Mouse (Mus musculus): Measurements from ENCODE around the gene Ctsh. TPM values are rescaled to one million over a fixed set of nuclear protein-coding genes. Genes with fewer than 3 reads are reported as not detected.
A peak's percentile ranks its signal among the peaks of the same experiment; 100 is the strongest.
"Not testable (repeated sequence)": the region's sequence is repeated elsewhere in the genome, so short reads cannot be mapped to it uniquely, and the experiment has no call there.

Gene Ctsh
- total RNA-seq, 2 experiments from 2014 or later, result 13.7 to 16.0 TPM

DNA sequence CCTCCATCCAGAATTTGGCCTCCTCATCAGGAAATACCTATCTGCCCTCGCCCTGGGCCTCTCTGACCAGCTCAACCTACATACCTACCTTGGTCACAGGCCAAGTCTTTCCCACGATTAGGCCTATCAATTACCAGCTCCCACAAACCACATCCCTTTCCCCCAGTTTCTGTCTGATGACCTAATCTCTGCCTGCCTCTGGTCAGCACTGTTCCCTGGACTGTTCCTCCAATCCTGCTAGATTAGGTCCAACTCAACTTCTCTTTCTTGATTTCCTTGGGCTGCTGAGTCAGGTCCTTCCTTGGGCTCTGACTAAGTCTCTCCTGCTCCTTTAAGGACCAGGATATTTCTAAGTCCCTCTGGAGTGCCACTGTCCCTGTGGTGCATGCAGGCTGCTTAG, 13.4 kb downstream of the Ctsh start:
- no peak overlapping the region for H3K4me3 ChIP-seq
- no peak for TF ChIP-seq CTCF (conservative IDR thresholded peaks at IDR 0.05)
- no peak overlapping the region for H3K27ac ChIP-seq
- no peak for DNase-seq (ENCODE audit: low spot score in 2 of 2)

DNA sequence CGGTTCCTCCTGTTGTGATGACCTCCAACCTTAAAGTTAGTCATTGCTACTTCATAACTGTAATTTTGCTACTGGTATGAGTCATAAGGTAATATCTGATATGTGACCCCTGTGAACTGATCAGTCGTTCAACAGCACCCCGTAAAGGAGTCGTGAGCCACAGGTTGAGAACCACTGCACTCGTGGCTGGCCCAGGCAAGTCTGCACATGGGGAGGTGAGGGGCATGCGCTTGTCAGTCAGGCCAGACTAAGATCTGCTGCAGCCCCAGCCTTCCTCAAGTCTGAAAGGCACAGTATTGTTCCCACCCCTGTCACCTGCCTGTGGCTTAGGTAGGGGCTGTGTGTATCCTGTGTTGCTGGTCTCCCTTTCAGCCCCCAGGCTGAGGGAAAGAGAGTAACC, 14.8 kb downstream of the Ctsh start:
- TF ChIP-seq CTCF (conservative IDR thresholded peaks at IDR 0.05), result no peak
- Histone ChIP-seq H3K27ac (no peak overlapping the region), H3K4me3 (no peak overlapping the region)
- DNase-seq (ENCODE audit: low spot score in 2 of 2), result no peak

DNA sequence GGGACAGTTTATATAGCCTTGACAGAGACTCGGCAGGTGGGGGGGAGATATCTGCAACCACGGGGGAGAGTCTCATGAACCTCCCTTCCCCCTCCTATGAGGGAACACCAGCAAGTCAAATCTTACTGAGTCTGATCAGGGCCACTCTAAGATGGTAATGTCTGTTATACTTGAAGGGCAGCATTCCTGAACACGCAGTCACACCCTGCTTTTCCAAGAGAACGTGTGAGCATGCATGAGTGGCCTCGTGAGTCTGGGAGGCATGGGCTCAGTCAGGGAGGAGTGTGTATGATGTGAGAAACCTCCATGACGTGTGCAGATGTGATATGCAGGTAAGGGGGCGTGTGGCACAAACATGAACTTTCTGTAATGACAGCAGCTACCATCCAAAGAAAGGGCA, 15.5 kb downstream of the Ctsh start:
- no peak for TF ChIP-seq CTCF (conservative IDR thresholded peaks at IDR 0.05)
- no peak overlapping the region for H3K4me3 ChIP-seq
- no peak for DNase-seq (ENCODE audit: low spot score in 2 of 2)

DNA sequence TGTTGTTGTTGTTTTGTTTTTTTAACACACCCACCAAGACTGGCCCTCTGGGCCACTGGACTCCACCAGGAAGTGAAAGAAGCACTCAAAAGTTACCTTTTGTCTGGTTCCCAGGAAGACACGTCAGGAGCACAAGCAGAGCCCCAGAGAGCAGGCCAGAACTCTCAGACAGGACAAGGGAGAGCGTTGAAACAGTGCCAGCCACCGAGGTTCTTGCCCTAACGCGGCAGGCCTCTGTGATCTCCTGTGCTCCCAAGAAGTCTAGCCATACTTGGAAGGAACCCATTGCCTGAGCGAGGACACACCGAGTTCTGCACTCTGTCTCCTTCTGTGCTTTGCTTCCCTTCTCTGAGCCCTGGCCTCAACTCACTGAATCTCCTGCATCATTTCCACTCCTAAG, 16.2 kb downstream of the Ctsh start:
- no peak for TF ChIP-seq CTCF (conservative IDR thresholded peaks at IDR 0.05)
- DNase-seq (ENCODE audit: low spot score in 2 of 2), result no peak
- no peak overlapping the region for H3K4me3 ChIP-seq
- no peak overlapping the region for H3K27ac ChIP-seq

More for the DNA sequence above, 15.5 kb downstream of the Ctsh start:
- no peak overlapping the region for H3K27ac ChIP-seq

DNA sequence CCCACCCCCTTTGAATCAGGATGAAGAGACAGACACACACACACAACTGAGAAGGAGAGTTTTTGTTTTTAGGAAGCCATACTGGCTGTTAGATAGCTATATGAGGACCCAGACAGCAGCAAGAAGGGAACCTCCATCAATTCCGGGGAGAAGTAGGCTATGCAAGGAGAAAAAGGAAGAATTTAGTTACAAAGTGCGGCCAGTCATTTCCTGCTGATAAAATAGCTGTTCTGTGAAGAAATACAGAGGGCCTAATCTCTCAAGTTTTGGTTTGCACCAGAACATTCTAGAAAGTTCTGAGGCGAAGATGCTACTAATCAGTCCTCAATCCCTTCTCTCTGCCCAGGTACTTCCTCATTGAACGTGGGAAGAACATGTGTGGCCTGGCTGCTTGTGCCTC, 21.4 kb downstream of the Ctsh start:
- no peak overlapping the region for H3K4me3 ChIP-seq
- no peak for DNase-seq (ENCODE audit: low spot score in 2 of 2)
- no peak for TF ChIP-seq CTCF (conservative IDR thresholded peaks at IDR 0.05)
- no peak overlapping the region for H3K27ac ChIP-seq

DNA sequence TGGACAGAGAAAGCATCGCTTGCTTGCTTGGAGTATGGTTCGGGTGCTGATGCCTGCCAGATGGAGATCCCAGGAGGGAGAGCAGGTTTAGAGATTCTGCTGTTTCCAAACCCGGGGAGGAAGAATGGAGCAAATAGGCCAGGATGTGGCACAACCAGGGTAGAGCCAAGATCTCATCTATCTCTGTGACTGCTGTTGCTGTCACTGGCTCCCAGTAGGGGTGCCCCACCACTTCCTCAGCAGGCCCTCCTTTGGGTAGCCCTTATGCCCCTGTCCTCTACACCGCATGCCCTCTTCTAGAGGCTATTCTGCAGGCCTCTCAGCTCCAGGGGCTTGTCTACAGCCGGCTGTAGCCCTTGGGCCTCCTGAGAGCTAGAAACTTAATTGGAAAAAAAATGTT, 22.2 kb downstream of the Ctsh start:
- DNase-seq (ENCODE audit: low spot score in 2 of 2), result no peak
- H3K4me3 ChIP-seq, result no peak overlapping the region
- no peak for TF ChIP-seq CTCF (conservative IDR thresholded peaks at IDR 0.05)
- no peak overlapping the region for H3K27ac ChIP-seq

DNA sequence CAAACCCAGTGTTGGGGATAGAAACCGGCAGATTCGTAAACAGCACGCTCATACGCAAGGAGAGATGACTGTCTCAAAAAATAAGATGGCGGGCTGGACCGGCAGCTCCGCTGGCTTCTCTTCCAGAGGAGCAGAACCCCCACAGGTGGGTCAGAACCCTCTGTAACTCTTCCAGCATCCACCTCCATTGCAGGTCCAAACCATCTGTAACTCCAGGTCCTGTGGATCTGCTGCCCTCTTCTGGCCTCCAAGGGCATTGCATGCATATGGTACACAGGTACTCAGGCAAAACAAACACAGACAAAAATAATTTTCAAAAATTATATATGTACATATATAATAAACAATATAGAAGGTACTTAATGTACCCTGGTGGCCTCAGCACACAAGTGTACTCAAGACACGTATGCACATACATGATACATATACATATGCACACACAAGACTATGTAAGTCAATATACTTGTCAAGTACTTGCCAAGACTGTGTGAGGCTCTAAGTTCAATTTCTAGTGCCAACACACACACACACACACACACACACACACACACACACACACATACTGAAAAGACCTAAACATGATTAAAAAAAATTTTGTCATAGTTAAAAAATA, 23.0 kb downstream of the Ctsh start:
- H3K4me3 ChIP-seq, result no peak overlapping the region
- peak; percentile 41 to 64 for DNase-seq (ENCODE audit: low spot score in 2 of 2)
- TF ChIP-seq CTCF (conservative IDR thresholded peaks at IDR 0.05), result peak; percentile 97

GRCm38 (mm10) chr9:90081961-90082360, 28.0 kb downstream of the Ctsh start:
- not testable (repeated sequence) for H3K4me3 ChIP-seq; H3K27ac ChIP-seq; DNase-seq (ENCODE audit: low spot score in 2 of 2)

More for the DNA sequence above, 23.0 kb downstream of the Ctsh start:
- H3K27ac ChIP-seq, result no peak overlapping the region

GRCm38 (mm10) chr9:90082992-90083391, 29.0 kb downstream of the Ctsh start:
- Histone ChIP-seq H3K4me3 (no peak overlapping the region), H3K27ac (no peak overlapping the region)
- TF ChIP-seq CTCF (conservative IDR thresholded peaks at IDR 0.05), result no peak
- DNase-seq (ENCODE audit: low spot score in 2 of 2), result no peak

GRCm38 (mm10) chr9:90084152-90084551, 30.2 kb downstream of the Ctsh start:
- no peak overlapping the region for H3K4me3 ChIP-seq
- no peak overlapping the region for H3K27ac ChIP-seq
- no peak for TF ChIP-seq CTCF (conservative IDR thresholded peaks at IDR 0.05)
- no peak for DNase-seq (ENCODE audit: low spot score in 2 of 2)

DNA sequence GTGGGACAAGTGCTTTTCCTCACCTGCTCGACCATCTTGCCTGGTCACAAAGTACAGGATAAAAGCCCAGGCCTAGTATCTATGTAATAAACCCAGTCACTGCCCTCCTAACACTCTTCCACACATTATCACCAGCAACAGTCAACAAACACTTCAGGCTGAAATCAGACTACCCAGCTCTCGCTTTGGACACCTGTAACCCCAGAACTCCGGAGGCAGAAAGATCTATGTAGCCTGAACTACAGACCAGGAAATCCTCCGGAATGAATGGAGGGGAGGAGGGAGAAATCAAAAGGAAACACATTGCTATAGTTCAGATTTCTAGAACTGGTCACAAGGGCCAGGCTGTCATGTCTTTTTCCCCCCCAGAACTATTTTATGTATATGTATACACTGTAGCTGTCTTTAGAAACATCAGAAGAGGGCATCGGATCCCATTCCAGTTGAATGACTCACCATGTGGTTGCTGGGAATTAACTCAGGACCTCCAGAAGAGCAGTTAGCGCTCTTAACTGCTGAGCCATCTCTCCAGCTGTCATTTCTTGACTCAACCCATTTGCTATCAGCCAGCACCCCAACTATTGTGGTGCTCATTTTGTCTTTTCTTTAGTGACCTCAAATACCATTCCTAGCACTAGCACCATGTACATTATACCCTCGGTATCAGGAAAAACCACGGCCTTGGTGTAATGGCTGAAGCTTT, 31.0 kb downstream of the Ctsh start:
- H3K27ac ChIP-seq, result no peak overlapping the region
- TF ChIP-seq CTCF (conservative IDR thresholded peaks at IDR 0.05), result no peak
- no peak overlapping the region for H3K4me3 ChIP-seq
- no peak for DNase-seq (ENCODE audit: low spot score in 2 of 2)

- DNase-seq (ENCODE audit: low spot score in 2 of 2), result no peak
- Histone ChIP-seq H3K27ac (no peak overlapping the region), H3K4me3 (no peak overlapping the region)
- TF ChIP-seq CTCF (conservative IDR thresholded peaks at IDR 0.05), result no peak
Observed at GRCm38 (mm10) chr9:90087906-90088485, 34.0 kb downstream of the Ctsh start.

DNA sequence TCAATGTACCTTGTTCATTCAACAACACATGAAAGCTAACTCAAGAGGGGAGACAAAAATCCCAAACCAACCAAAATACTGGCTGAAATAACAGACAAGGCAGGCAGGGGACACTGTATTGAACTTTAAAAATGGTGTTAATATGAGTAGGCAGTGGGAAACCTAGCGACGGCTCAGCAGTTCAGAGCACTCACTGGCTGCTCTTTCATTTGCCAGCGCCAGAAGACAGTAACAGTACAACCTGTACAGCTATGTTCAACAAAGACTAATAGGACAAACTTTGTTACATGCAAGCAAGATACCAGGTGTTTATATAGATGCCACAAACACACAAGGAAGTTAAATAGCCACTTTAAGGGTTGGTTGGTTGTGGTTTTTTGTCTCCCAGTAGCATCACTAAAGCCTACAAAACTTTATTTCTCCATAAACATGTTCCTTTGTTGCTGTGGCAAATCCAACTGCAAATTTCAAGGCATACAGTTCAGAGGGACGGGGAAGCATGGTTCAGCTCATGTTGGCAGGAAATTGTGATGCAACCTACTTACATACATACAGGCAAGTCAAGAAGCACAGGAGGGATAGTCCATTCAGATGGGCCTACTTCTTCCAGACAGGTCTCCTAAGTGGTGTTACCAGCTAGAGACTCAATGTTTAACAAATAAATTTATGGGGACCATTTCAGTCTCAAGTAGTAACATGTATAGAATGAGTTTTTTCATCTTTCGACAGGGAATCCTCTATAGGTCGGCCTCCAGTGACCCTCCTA, 35.6 kb downstream of the Ctsh start:
- Histone ChIP-seq H3K27ac (no peak overlapping the region), H3K4me3 (no peak overlapping the region)
- DNase-seq (ENCODE audit: low spot score in 2 of 2), result no peak
- TF ChIP-seq CTCF (conservative IDR thresholded peaks at IDR 0.05), result no peak

Data from layer of hippocampus, adult 2 months (tissue).